Mouse (Mus musculus): Measurements from ENCODE around the gene Smim8.

Smim8 gene

GRCm38 (mm10) chr4:34719421-34719820 lies 58.8 kb downstream of the Smim8 start:
- DNase-seq, result no peak
